Mouse (Mus musculus): ENCODE results near the gene Cnksr3.

DNA sequence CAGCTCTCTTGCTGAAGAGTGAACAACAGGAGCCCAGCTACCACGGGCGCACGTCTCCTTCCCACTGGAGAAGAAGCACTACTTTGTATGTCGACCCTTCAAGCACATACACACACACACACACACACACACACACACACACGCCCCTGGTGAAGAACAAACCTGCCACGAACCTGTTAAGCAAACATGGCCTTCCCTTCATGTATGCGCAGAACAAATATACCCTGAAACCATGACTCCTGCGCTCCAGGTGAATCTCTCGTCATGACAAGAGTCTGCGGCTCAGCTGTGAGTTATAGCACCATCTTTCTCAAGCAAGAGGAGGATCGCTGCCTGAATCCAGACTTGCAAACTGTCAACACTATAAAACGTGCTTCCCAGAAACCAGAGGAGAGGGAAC lies 85.2 kb downstream of the Cnksr3 start:
- no peak for TF ChIP-seq CTCF (IDR thresholded peaks at IDR 0.05; ENCODE audit: borderline replicate concordance, insufficient read depth, low read depth, low read length)
- no peak for TF ChIP-seq POLR2A (IDR thresholded peaks at IDR 0.05; ENCODE audit: borderline replicate concordance, insufficient read depth, low read length)
